Mouse (Mus musculus): ENCODE results near the gene Gm17577. TPM values are rescaled to one million over a fixed set of nuclear protein-coding genes. Genes with fewer than 3 reads are reported as not detected.
"Not testable (repeated sequence)": the region's sequence is repeated elsewhere in the genome, so short reads cannot be mapped to it uniquely, and the experiment has no call there.

The Gm17577 gene
- total RNA-seq (2021): not detected
- long read RNA-seq: 0 reads

GRCm38 (mm10) chrX:123246807-123247206, at the start of gene Gm17577:
Gene Gm17577, minus strand, starts transcription at chrX:123246907.
- not testable (repeated sequence) for DNase-seq (ENCODE audit: low spot score in 2 of 2)

GRCm38 (mm10) chrX:123222381-123222780, 24.3 kb downstream of the Gm17577 start, which contains the start of gene Srsx:
Gene Srsx, minus strand, starts transcription at chrX:123222481.
- DNase-seq (ENCODE audit: low spot score in 2 of 2): not testable (repeated sequence)

Other genes starting within 250 kb of the Gm17577 start
- not detected for gene Gm17521, start 217.2 kb downstream of the Gm17577 start, total RNA-seq (2021)
- 1 to 10 TPM; 4.1 to 5.0 TPM for gene Cldn34c1, start 143.4 kb downstream of the Gm17577 start, total RNA-seq (2021)
- gene Srsx, start 24.4 kb downstream of the Gm17577 start, total RNA-seq (2021): not detected

All from layer of hippocampus, adult 18-20 months (tissue).